Mouse (Mus musculus) hindbrain, embryonic 16.5 days (tissue): ENCODE results near the gene Gse1. TPM values are rescaled to one million over a fixed set of nuclear protein-coding genes. Genes with fewer than 3 reads are reported as not detected.

Experiments
- ATAC-seq: fragments of 200-750 bp; cut with Nextera tagmentation; 2 replicates; pipeline ENCODE4 v1.8.0; 2017; ENCODE audit warnings: moderate TSS enrichment, moderate library complexity
- H3K27ac ChIP-seq: fragments of 300-500 bp; sonication (generic); 2 replicates; pipeline ENCODE4 v1.5.1; 2014; ENCODE audit warnings: low read depth, mild to moderate bottlenecking, control low read depth, low read length, moderate library complexity
- H3K27me3 ChIP-seq: fragments of 300-500 bp; sonication (generic); replicated peaks from 2 replicates; pipeline ENCODE4 v1.6.1; 2014; ENCODE audit warnings: low read length; ENCODE audit not compliant: control insufficient read depth, insufficient read depth
- H3K36me3 ChIP-seq: fragments of 300-500 bp; sonication (generic); 2 replicates; pipeline ENCODE4 v1.6.1; 2014; ENCODE audit warnings: mild to moderate bottlenecking, low read length, moderate library complexity, mixed read lengths; ENCODE audit not compliant: control insufficient read depth, insufficient read depth
- H3K4me1 ChIP-seq: fragments of 300-500 bp; sonication (generic); 2 replicates; pipeline ENCODE4 v1.6.1; 2014; ENCODE audit warnings: low read depth, low read length; ENCODE audit not compliant: control insufficient read depth, insufficient read depth
- H3K4me2 ChIP-seq: fragments of 300-500 bp; sonication (generic); 2 replicates; pipeline ENCODE4 v1.6.1; 2014; ENCODE audit warnings: mild to moderate bottlenecking, low read length, control low read depth, moderate library complexity
- H3K4me3 ChIP-seq: fragments of 300-500 bp; sonication (generic); 2 replicates; pipeline ENCODE4 v1.5.1; 2014; ENCODE audit warnings: mild to moderate bottlenecking, low read length, control low read depth, moderate library complexity
- H3K9ac ChIP-seq: fragments of 300-500 bp; sonication (generic); 2 replicates; pipeline ENCODE4 v1.6.1; 2014; ENCODE audit warnings: low read depth, mild to moderate bottlenecking, control low read depth, low read length, moderate library complexity
- H3K9me3 ChIP-seq: fragments of 300-500 bp; sonication (generic); 2 replicates; pipeline ENCODE4 v1.6.1; 2014; ENCODE audit warnings: mild to moderate bottlenecking, low read length, moderate library complexity; ENCODE audit not compliant: control insufficient read depth
- WGBS: fragments of 180-500 bp; shearing (Covaris S2); extraction: QIAGEN DNeasy Blood & Tissue Kit; methylation state at CpG from one replicate; pipeline ENCODE4 v1.1.7; 2014; 5-methylcytosine and 5-hydroxymethylcytosine counted together
- polyA plus RNA-seq: library from polyadenylated mRNA; unstranded; fragments of >200 nt; fragmentation: Nextera tagmentation; extraction: Ambion mirVana; gene quantifications from 2 replicates; pipeline ENCODE4 v1.2.1, GENCODE M21; 2015

Gene Gse1
- polyA plus RNA-seq, 1 experiment from 2014 or later = 10.7 TPM

GRCm38 (mm10) chr8:120493508-120494464 is 265.5 kb downstream of the Gse1 start:
- WGBS = 51% methylated on average over 16 of the region's 16 CpGs
- Histone ChIP-seq H3K9ac (no peak overlapping the region), H3K4me3 (no peak overlapping the region), H3K27ac (no peak overlapping the region), H3K36me3 (no peaks in the 10 kb centered on the region), H3K9me3 (no peaks in the 10 kb centered on the region), H3K4me2 (peak overlapping the region; percentile 94), H3K4me1 (peaks cover 76% of the 10 kb centered on the region), H3K27me3 (no peaks in the 10 kb centered on the region)
- ATAC-seq = no peak

GRCm38 (mm10) chr8:120494903-120495302 is 266.6 kb downstream of the Gse1 start:
- Histone ChIP-seq H3K4me3 (peak overlapping the region; percentile 3; the same call in 1 of the 2 replicates), H3K36me3 (no peaks in the 10 kb centered on the region), H3K9me3 (no peaks in the 10 kb centered on the region), H3K4me1 (peaks cover 81% of the 10 kb centered on the region), H3K4me2 (peak overlapping the region; percentile 94), H3K9ac (peak overlapping the region; percentile 52), H3K27me3 (no peaks in the 10 kb centered on the region), H3K27ac (peak overlapping the region; percentile 65; the same call in 1 of the 2 replicates)
- peak; percentile 35; the same call in 1 of the 2 replicates for ATAC-seq
- 21% methylated on average over 15 of the region's 15 CpGs for WGBS

- Histone ChIP-seq H3K27ac (no peak overlapping the region; the same call in 1 of the 2 replicates), H3K4me3 (no peak overlapping the region), H3K27me3 (no peaks in the 10 kb centered on the region), H3K9me3 (no peaks in the 10 kb centered on the region), H3K4me2 (no peak overlapping the region), H3K4me1 (peaks cover 75% of the 10 kb centered on the region), H3K36me3 (no peaks in the 10 kb centered on the region), H3K9ac (no peak overlapping the region)
- WGBS = 58% methylated on average over 5 of the region's 5 CpGs
- no peak for ATAC-seq
These were observed 267.2 kb downstream of the Gse1 start for GRCm38 (mm10) chr8:120495461-120495860.

- no peak overlapping the region for H3K4me3 ChIP-seq
- peaks cover 73% of the 10 kb centered on the region for H3K4me1 ChIP-seq
- H3K9ac ChIP-seq = no peak overlapping the region
- H3K27me3 ChIP-seq = no peaks in the 10 kb centered on the region
- H3K9me3 ChIP-seq = no peaks in the 10 kb centered on the region
- no peak for ATAC-seq
- H3K4me2 ChIP-seq = no peak overlapping the region
- 96% methylated on average over 15 of the region's 15 CpGs for WGBS
- no peaks in the 10 kb centered on the region for H3K36me3 ChIP-seq
- no peak overlapping the region for H3K27ac ChIP-seq
These were observed 268.2 kb downstream of the Gse1 start for GRCm38 (mm10) chr8:120496478-120496877.

GRCm38 (mm10) chr8:120497503-120497946 is 269.3 kb downstream of the Gse1 start:
- H3K4me1 ChIP-seq = peaks cover 67% of the 10 kb centered on the region
- H3K4me3 ChIP-seq = no peak overlapping the region
- no peaks in the 10 kb centered on the region for H3K9me3 ChIP-seq
- WGBS = 14% methylated on average over 11 of the region's 11 CpGs
- H3K27me3 ChIP-seq = no peaks in the 10 kb centered on the region
- H3K9ac ChIP-seq = peak overlapping the region; percentile 46; the same call in 1 of the 2 replicates
- H3K36me3 ChIP-seq = no peaks in the 10 kb centered on the region
- ATAC-seq = no peak
- peak overlapping the region; percentile 14 for H3K4me2 ChIP-seq
- no peak overlapping the region for H3K27ac ChIP-seq

- no peaks in the 10 kb centered on the region for H3K9me3 ChIP-seq
- peak overlapping the region; percentile 37 for H3K4me2 ChIP-seq
- H3K4me1 ChIP-seq = peaks cover 63% of the 10 kb centered on the region
- ATAC-seq = peak; percentile 16; the same call in 1 of the 2 replicates
- no peaks in the 10 kb centered on the region for H3K36me3 ChIP-seq
- H3K9ac ChIP-seq = peak overlapping the region; percentile 35
- H3K27ac ChIP-seq = peak overlapping the region; percentile 46; the same call in 1 of the 2 replicates
- no peaks in the 10 kb centered on the region for H3K27me3 ChIP-seq
- 23% methylated on average over 4 of the region's 4 CpGs for WGBS
- no peak overlapping the region for H3K4me3 ChIP-seq
These were observed 270.1 kb downstream of the Gse1 start for GRCm38 (mm10) chr8:120498349-120498831.

GRCm38 (mm10) chr8:120498926-120499605 is 270.8 kb downstream of the Gse1 start:
- 19% methylated on average over 9 of the region's 9 CpGs for WGBS
- Histone ChIP-seq H3K27me3 (no peaks in the 10 kb centered on the region), H3K27ac (0 out of 2 replicates have a peak overlapping the region, but pooled peaks have one; percentile 20), H3K9ac (peak overlapping the region; percentile 35), H3K4me1 (peaks cover 59% of the 10 kb centered on the region), H3K4me2 (peak overlapping the region; percentile 37), H3K4me3 (no peak overlapping the region), H3K9me3 (no peaks in the 10 kb centered on the region), H3K36me3 (no peaks in the 10 kb centered on the region)
- ATAC-seq = peak; percentile 46; the same call in 1 of the 2 replicates

- H3K4me3 ChIP-seq = no peak overlapping the region
- no peaks in the 10 kb centered on the region for H3K36me3 ChIP-seq
- no peak overlapping the region for H3K27ac ChIP-seq
- H3K9ac ChIP-seq = no peak overlapping the region
- no peak for ATAC-seq
- H3K27me3 ChIP-seq = no peaks in the 10 kb centered on the region
- H3K4me2 ChIP-seq = no peak overlapping the region
- H3K4me1 ChIP-seq = peaks cover 62% of the 10 kb centered on the region
- H3K9me3 ChIP-seq = no peaks in the 10 kb centered on the region
- WGBS = 63% methylated on average over 8 of the region's 8 CpGs
These were observed 272.5 kb downstream of the Gse1 start for GRCm38 (mm10) chr8:120500701-120501261.
